23 mouse cellular contexts compared by ENCODE assay signal in the genomic region with DNA sequence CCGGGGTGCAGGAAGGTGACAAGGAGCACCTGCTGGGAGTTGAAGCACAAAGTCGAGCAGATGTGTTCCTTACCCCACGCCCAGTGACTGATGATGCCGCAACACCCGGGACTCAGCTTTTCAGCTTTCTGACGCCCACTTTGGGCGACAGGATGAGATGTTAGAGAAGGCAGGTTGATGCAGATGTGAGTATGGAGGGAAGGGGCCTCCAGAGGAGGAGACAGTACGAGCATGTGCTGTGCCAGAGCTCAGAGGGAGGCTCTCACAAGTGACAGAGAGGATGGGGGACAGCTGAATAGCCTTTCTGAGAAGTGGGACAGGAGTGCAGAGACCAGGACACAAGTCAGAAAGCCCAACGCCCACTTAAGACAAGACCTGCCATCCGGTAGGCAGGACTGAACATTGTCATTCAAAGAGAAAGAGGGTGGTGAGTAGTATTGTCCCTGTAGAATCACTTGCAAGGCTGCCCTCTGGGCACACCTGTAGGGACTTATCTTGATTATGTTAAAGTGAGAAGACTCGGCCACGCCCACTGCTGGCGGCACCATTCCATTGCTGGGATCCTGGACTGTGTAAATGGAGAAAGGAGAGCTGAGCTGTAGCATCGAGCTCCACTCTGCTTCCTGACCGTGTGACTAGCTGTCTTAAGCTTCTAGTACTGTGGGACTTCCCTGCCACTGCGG. TPM values are rescaled to one million over a fixed set of nuclear protein-coding genes. Genes with fewer than 3 reads are reported as not detected.
DNase-seq lines count a peak whose midpoint lies in the region; ATAC-seq and TF ChIP-seq lines count a peak whose summit lies in the region.
"Had no signal": no experiment of that assay in that cellular context is flagged by ENCODE, and none has a peak within 500 bp of the region (broad histone marks: within the 10 kb centered on the region; RNA-seq: fewer than 3 reads in every experiment).

No protein-coding gene starts in this region.

- peak; percentile 30 for TF ChIP-seq CTCF in lung, postnatal 0 days (IDR thresholded peaks at IDR 0.05)
- 0 out of 2 replicates have a peak, but pooled peaks have one; percentile 18 for TF ChIP-seq CTCF in stomach, postnatal 0 days (IDR thresholded peaks at IDR 0.05; ENCODE audit: low read depth)

- no peak overlapping the region for H3K27ac ChIP-seq in lung, postnatal 0 days (ENCODE audit: low read length)
- no peak overlapping the region for H3K27ac ChIP-seq in stomach, postnatal 0 days (replicated peaks)
- H3K27ac ChIP-seq: embryonic facial prominence, embryonic 13.5 days; forebrain, embryonic 13.5 days; heart, embryonic 13.5 days; hindbrain, embryonic 12.5 days had no signal

- no peaks in the 10 kb centered on the region for H3K27me3 ChIP-seq in lung, postnatal 0 days (replicated peaks; ENCODE audit: insufficient read depth, low read length)
- no peaks in the 10 kb centered on the region for H3K27me3 ChIP-seq in stomach, postnatal 0 days (ENCODE audit: control insufficient read depth, insufficient read depth, low read length)
- H3K27me3 ChIP-seq: embryonic facial prominence, embryonic 13.5 days; forebrain, embryonic 13.5 days; heart, embryonic 13.5 days; hindbrain, embryonic 12.5 days had no signal

- 73% methylated on average over 16 of the region's 16 CpGs for WGBS in lung, postnatal 0 days
- WGBS in stomach, postnatal 0 days = 72% methylated on average over 16 of the region's 16 CpGs

- H3K9me3 ChIP-seq in lung, postnatal 0 days (ENCODE audit: low read length) = no peaks in the 10 kb centered on the region
- H3K9me3 ChIP-seq in stomach, postnatal 0 days (ENCODE audit: control insufficient read depth, low read length) = no peaks in the 10 kb centered on the region
- H3K9me3 ChIP-seq: embryonic facial prominence, embryonic 13.5 days; forebrain, embryonic 13.5 days; heart, embryonic 13.5 days; hindbrain, embryonic 12.5 days had no signal

- no peaks in the 10 kb centered on the region for H3K4me1 ChIP-seq in lung, postnatal 0 days (ENCODE audit: insufficient read depth, low read depth, low read length)
- no peaks in the 10 kb centered on the region for H3K4me1 ChIP-seq in stomach, postnatal 0 days (replicated peaks; ENCODE audit: control insufficient read depth, insufficient read depth)
- H3K4me1 ChIP-seq: embryonic facial prominence, embryonic 13.5 days had no signal

- no peak for DNase-seq in lung, postnatal 0 days (ENCODE audit: low spot score)
- no peak for DNase-seq in lung, postnatal 14 days
- peak; percentile 88 for DNase-seq in ES-CJ7 (ENCODE audit: low read depth, low spot score)
- DNase-seq in R1 (ENCODE audit: low read depth, low spot score) = peak; percentile 79
- DNase-seq in stomach, postnatal 0 days (ENCODE audit: low spot score) = peak; percentile 51
- DNase-seq in heart, adult 9 months (ENCODE audit: low spot score in 2 of 2) = no peak
- no peak for DNase-seq in right cerebral cortex, postnatal 4 days
- DNase-seq: adrenal gland, postnatal 25 days; cerebellum, adult 8-10 months; cerebellum, postnatal 25 days; forebrain, postnatal 0 days; gastrocnemius, postnatal 25 days; heart, postnatal 36 days; kidney, adult 2 months had no signal

- TF ChIP-seq EP300 in lung, postnatal 0 days (IDR thresholded peaks at IDR 0.05) = no peak
- TF ChIP-seq EP300 in stomach, postnatal 0 days (optimal IDR thresholded peaks at IDR 0.05) = no peak

- no peak overlapping the region for H3K4me3 ChIP-seq in lung, postnatal 0 days (ENCODE audit: low read depth, low read length)
- H3K4me3 ChIP-seq in stomach, postnatal 0 days (ENCODE audit: low read depth, low read length) = no peak overlapping the region
- H3K4me3 ChIP-seq: embryonic facial prominence, embryonic 13.5 days; forebrain, embryonic 13.5 days; heart, embryonic 13.5 days; hindbrain, embryonic 12.5 days had no signal

- no peak overlapping the region for H3K4me2 ChIP-seq in lung, postnatal 0 days (replicated peaks; ENCODE audit: low read depth, low read length)
- H3K4me2 ChIP-seq in stomach, postnatal 0 days (replicated peaks; ENCODE audit: low read depth) = no peak overlapping the region
- H3K4me2 ChIP-seq: embryonic facial prominence, embryonic 13.5 days; forebrain, embryonic 13.5 days; heart, embryonic 13.5 days; hindbrain, embryonic 12.5 days had no signal

- H3K9ac ChIP-seq in lung, postnatal 0 days (replicated peaks; ENCODE audit: low read depth) = no peak overlapping the region
- H3K9ac ChIP-seq in stomach, postnatal 0 days (ENCODE audit: low read length) = no peak overlapping the region
- H3K9ac ChIP-seq: embryonic facial prominence, embryonic 13.5 days; forebrain, embryonic 13.5 days; forebrain, postnatal 0 days; heart, embryonic 13.5 days; hindbrain, embryonic 12.5 days had no signal

- H3K36me3 ChIP-seq in lung, postnatal 0 days (ENCODE audit: insufficient read depth, low read length) = peaks cover 9% of the 10 kb centered on the region; the same call in 1 of the 2 replicates
- H3K36me3 ChIP-seq in stomach, postnatal 0 days (ENCODE audit: control insufficient read depth, insufficient read depth, low read length) = peaks cover 22% of the 10 kb centered on the region; the same call in 1 of the 2 replicates

- 0 out of 2 replicates have a peak, but pooled peaks have one; percentile 32 for ATAC-seq in lung, postnatal 0 days
- no peak for ATAC-seq in stomach, postnatal 0 days (ENCODE audit: low FRiP score, low TSS enrichment)
- ATAC-seq: activated CD4-positive, CD25-positive, alpha-beta regulatory T cell, adult 4 months; forebrain, embryonic 13.5 days; forebrain, postnatal 0 days; hindbrain, embryonic 16.5 days; inflammation-experienced regulatory T-cells, adult 6 months had no signal

RNA-seq across cellular contexts. Expression of a gene that starts 16.9 kb away (rescaled TPM):
- 10.5 and 12.2 TPM in 2 replicates for polyA plus RNA-seq in lung, postnatal 0 days (2015; fragmentation: Nextera tagmentation; extraction: Ambion mirVana)
- 4.9 and 5.3 TPM in 2 replicates for polyA plus RNA-seq in stomach, postnatal 0 days (2015; fragmentation: Nextera tagmentation; extraction: Ambion mirVana)

RNA-seq across cellular contexts. Expression of a gene that starts 25.0 kb away (rescaled TPM):
- polyA plus RNA-seq in lung, postnatal 0 days (2015; fragmentation: Nextera tagmentation; extraction: Ambion mirVana) = 1,357 and 1,498 TPM in 2 replicates
- 106 and 112 TPM in 2 replicates for polyA plus RNA-seq in stomach, postnatal 0 days (2015; fragmentation: Nextera tagmentation; extraction: Ambion mirVana)

RNA-seq across cellular contexts. Expression of a gene that starts 31.1 kb away (rescaled TPM):
- 1,321 and 1,744 TPM in 2 replicates for polyA plus RNA-seq in lung, postnatal 0 days (2015; fragmentation: Nextera tagmentation; extraction: Ambion mirVana)
- 585 and 865 TPM in 2 replicates for polyA plus RNA-seq in stomach, postnatal 0 days (2015; fragmentation: Nextera tagmentation; extraction: Ambion mirVana)

RNA-seq across cellular contexts. Expression of a gene that starts 40.7 kb away (rescaled TPM):
- not detected in 2 replicates for polyA plus RNA-seq in lung, postnatal 0 days (2015; fragmentation: Nextera tagmentation; extraction: Ambion mirVana)
- not detected in 2 replicates for polyA plus RNA-seq in stomach, postnatal 0 days (2015; fragmentation: Nextera tagmentation; extraction: Ambion mirVana)
- polyA plus RNA-seq: cortical plate, adult 2 months; embryonic facial prominence, embryonic 13.5 days; forebrain, embryonic 13.5 days; forebrain, postnatal 0 days; heart, embryonic 13.5 days; heart, postnatal 0 days; hindbrain, embryonic 12.5 days; hindbrain, embryonic 16.5 days had no signal

RNA-seq across cellular contexts. Expression of a gene that starts 41.2 kb away (rescaled TPM):
- 2.5 and 2.6 TPM in 2 replicates for polyA plus RNA-seq in lung, postnatal 0 days (2015; fragmentation: Nextera tagmentation; extraction: Ambion mirVana)
- polyA plus RNA-seq in stomach, postnatal 0 days (2015; fragmentation: Nextera tagmentation; extraction: Ambion mirVana) = 5.7 and 6.0 TPM in 2 replicates

Comparison
In these comparisons a context has a peak if more than half of its experiments do, and no peak if none do; other contexts are left out.
1. DNase-seq: peak in ES-CJ7 (single experiment), R1 (single experiment) and stomach, postnatal 0 days (single experiment); none in lung, postnatal 0 days (single experiment), lung, postnatal 14 days (single experiment), heart, adult 9 months (0 of 2) and right cerebral cortex, postnatal 4 days (single experiment).
2. RNA of a gene that starts 25.0 kb away (polyA plus RNA-seq): 1,357 to 1,498 TPM in lung, postnatal 0 days; 106 to 112 TPM in stomach, postnatal 0 days; every median in the first group is over 10 times any median in the second.